Mouse (Mus musculus): ENCODE results near the gene Stxbp5.

GRCm38 (mm10) chr10:9889651-9890050 is 11.2 kb downstream of the Stxbp5 start:
- no peak for TF ChIP-seq CTCF (IDR thresholded peaks at IDR 0.05; ENCODE audit: low read depth, low read length)
- no peak for TF ChIP-seq POLR2A (IDR thresholded peaks at IDR 0.05; ENCODE audit: extremely low read depth, insufficient read depth, low read length)
